Mouse (Mus musculus): ENCODE results near the gene Mff.

The Mff gene

DNA sequence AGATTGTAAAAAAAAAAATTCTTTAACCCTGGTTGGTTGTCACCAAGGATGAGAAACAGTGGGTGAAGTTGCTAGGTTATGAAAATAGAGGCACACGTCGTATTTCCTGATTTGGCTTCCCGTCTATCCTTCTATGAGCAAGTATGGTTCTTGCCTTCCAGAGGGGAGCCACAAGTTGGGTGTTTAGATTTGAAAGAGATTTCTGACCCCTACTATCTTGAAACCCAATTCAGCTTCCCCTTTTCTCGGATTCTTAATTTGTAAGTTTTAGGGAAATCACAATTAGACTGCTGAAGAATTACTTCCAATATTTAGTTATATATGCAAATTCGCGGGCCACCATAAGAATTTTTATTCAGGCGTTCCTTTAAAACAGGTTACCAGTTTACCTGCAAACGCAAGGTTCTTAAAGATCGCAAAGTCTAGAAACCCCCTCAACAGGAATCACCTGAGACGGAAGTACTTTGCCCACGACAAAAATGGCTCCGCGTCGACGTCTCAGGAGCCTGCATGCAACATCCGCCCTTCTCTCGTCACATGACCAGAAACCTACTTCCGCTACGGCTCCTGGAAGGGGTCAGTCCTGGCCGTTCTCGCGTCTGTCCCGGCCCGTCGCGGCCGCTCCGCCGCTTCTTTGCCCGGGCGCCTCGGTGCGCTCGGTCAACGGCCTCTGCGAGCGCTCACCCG, at the start of gene Mff:
Gene Mff, plus strand, starts transcription at position 552 of the 687 bp plus-strand sequence.
- DNase-seq (ENCODE audit: low spot score in 2 of 2) = peak; percentile 90

DNA sequence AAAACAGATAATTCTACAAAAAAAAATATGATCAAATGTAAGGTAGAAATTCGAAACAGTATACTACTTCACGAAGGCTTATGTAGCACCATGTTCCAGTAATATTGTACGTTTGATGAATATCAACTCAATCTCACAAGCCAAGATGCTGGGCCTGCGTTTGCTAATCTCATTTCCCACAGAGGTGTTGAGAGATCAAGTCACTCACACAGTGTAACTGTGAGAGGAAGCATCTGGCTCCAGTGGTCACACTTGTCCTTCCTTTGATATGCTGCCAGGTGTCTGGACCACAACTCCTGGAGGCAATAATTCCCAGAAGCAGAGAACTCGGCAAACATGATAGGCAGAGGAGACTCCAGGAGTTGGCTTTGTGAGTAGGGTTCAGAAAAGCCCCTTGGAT, 38.4 kb upstream of the Mff start:
- no peak for DNase-seq (ENCODE audit: low spot score in 2 of 2)

DNA sequence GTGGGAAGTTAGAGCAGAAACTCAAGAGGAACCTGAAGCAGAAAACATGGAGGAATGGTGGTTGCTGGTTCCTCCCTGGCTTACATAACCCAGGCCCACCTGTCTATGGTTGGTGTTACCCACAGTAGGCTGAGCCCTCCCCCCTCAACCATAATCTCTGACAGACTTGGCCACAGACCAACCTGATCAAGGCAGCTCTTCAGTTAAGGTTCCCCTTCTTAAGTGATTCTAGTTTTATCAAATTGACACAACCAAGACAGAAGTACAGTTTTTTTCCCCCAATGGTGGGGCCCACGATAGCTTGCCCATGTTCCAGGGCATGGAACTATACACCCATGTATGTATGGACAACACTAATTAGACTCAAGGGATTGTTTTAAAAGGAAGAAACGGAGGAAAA, 37.8 kb upstream of the Mff start:
- DNase-seq (ENCODE audit: low spot score in 2 of 2) = no peak

DNA sequence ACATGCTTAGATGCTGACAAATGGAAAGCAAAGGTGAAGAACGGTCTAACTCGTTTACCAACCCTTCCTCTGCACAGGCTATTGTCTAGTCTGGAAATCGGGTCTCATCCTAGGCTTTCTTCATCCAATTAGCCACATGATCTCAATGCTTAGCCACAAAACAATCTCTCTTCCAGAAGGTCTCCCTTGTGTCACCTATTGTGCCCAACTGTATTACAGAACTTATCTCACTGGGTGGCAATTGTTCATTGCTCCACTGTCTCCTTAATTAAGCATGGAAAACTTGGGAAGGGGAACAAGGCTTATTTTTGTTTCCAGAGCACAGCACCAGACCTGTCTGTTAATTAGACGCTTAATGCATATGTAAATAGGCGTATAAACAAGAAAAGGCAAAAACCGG, 36.8 kb upstream of the Mff start:
- DNase-seq (ENCODE audit: low spot score in 2 of 2) = no peak

DNA sequence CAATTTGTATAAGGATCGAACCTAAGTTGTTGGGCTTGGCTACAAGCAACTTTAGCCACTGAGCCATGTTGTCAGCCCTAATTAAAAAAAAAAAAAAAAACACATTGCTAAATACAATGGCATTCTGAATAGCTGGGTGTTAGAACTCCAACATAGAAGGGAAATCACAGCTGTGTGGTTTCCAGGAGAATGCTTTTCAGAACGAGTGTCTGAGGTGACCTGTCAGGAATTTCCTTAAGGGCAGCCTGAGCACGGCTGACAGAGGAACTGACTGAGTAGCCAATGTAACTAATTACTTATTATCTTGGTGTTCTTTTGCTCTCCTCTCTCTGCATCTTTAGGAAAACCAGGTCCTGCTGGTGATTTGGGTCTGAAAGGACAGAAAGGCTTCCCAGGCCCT, 28.8 kb upstream of the Mff start:
- DNase-seq (ENCODE audit: low spot score in 2 of 2) = no peak

DNA sequence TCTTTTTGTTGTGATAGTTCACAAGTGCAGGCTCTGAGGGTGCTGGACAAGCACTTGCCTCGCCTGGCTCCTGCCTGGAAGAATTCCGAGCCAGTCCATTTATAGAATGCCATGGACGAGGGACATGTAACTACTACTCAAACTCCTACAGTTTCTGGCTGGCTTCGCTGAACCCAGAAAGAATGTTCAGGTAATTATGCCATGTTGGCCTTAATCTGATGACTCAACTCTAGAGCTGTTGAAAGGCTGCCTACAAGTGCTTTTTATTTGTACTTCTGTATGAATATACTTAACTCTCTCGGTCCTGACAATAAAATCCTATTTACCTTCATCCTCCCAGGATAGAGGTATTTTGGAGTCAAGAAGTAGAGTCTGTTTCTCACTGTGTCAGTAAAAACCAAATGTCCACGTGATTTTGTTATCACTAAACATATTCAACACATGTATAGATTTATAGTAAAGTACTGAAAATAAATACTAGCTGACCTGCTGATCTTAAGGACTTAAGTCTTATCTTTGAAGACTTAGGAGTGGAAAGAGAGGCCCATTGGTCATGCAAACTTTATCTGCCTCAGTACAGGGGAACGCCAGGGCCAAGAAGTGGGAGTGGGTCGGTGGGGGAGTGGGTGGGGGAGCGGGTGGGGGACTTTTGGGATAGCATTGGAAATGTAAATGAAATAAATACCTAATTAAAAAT, 6.7 kb upstream of the Mff start:
- DNase-seq (ENCODE audit: low spot score in 2 of 2) = no peak

DNA sequence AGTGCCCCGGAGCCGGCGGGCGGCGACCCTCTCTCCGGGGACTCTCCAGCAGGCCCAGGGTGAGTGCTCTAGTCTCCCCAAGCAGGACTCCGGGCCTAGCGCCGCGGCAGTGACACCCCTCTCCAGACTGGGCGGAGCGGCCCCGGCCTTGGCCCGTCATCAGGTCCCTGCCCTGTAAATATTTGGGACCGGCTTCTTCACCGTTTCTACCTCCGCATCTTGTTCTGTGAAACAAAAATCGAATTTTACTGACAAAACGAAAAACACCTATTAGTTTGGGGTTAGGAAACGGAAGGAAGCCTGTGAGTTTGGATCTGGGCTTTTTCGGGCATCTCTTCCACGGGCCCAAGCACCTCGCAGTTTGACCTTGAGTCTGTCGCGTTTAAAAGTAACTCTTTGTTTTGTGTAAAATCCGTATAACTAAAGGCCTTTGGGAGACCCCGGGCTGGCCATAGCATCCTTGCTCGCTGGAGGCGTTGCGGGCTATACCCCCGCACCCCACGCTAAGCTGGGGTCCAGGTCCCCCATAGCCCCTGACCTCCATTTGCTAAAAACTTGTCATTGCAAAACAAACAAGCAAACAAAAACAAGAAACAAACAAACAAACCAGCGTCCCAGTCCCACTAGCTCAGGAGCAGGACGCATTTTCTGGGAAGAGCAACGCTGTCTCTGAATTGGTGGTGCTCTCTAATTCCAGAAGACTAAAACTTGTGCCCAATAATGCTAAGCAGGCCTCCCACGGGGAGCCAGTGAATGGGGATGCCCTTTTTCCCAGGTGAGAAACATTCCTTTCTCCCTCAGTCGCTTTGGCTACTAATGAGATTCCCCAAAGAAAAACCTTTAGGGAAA, 560 bp downstream of the Mff start:
- no peak for DNase-seq (ENCODE audit: low spot score in 2 of 2)

DNA sequence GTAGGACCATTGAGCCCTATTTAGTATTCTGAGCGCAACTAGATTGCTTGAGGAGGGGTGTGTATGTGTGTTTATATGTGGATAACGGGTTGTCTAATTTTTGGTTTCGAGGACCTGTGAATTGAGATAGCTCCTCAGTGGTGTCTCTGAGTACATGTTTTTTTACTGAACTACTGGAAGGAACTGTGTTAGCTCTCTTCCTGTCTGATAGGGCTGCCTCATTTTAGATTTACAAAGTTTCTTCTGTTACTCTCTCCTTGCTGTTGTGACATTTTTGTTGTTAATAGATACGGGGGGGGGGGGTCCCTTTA, 1.1 kb downstream of the Mff start:
- DNase-seq (ENCODE audit: low spot score in 2 of 2) = no peak

DNA sequence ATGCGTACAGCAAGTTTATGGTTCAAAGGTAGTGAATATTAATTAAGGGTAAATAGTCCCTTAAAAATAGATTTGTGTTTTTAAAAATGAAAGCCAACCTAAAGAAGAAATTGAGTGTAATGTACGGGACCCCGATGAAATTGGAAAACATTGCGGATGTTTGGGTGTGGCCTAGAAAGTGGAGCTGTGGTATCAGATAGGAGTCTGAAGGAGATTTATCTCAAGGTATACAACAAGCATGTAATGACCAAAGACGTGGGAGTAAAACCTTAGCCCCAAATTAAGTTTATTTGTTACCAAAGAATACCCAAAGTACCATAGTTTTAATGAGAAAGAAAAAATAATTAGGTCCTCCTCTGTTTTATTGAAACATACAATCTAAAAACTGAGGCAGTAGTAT, 1.8 kb downstream of the Mff start:
- DNase-seq (ENCODE audit: low spot score in 2 of 2) = no peak

DNA sequence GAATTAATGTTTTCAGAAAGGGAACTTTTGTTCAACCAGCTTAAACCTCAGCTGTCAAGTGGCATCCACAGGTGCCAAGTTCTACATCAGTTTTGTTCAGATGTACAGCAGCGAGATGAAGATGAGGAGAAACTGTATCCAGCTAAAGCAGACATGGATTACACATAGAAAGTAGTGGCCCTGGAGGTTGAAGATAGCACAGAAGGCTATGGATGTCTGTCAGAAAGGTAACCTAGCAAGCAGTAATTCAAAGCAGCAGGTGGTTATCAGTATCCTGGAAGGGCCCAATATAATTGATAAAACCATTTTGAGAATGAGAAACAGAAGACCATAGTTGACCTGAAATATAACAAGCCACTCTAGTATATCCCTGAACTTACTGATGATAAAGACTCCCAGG, 8.7 kb downstream of the Mff start:
- no peak for DNase-seq (ENCODE audit: low spot score in 2 of 2)

DNA sequence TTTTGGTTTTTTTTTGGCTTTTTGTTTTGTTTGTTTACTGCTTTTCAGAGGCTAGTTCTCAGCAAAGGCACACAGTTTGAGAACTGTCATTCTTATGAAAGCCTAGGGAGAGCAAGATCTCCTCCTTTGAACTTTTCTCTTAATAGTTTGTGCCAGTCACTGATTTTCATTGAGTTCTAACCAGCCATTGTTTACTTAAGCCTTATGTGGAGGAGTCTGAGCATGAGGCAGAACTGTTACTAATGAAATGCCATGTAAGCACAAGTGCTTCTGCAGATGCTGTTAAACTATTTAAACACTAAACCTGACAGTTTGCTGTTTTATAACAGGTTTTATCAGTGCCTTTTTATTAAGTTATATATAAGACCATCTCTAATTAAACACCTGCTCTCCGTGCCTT, 13.4 kb downstream of the Mff start:
- no peak for DNase-seq (ENCODE audit: low spot score in 2 of 2)

DNA sequence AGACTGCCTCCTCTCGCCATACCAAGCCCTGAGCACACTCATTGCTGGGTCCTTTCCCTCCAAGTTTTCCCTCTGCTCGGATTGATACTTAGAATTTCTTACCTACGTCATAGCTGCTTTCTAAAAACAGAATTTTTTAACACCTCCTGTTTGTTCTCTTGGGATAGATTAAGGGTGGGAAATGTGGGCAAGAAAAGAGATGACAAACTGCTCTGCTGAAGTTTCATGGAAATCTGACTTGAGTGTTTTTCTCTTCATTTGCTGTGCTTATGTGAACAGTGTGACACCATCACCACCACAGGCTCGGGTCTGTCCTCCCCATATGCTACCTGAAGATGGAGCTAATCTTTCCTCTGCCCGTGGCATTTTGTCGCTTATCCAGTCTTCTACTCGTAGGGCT, 16.8 kb downstream of the Mff start:
- no peak for DNase-seq (ENCODE audit: low spot score in 2 of 2)

DNA sequence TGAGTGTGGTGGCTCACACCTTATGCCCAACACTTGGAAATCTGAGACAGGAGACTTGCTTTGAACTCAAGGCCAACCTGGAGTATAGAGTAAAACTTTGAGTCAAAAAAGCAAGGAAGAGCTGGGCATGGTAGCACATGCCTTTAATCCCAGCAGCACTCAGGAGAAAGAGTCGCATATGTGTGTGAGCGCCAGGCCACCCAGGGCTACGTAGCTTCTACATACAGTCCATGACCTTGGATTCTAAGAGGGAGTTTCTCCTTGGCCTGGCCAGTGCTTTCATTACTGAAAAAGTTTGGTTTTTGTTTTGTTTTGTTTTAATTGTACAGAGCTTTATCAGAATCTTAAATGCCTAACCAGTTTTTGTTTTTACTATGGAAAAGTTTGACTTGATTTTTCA, 19.3 kb downstream of the Mff start:
- DNase-seq (ENCODE audit: low spot score in 2 of 2) = no peak

DNA sequence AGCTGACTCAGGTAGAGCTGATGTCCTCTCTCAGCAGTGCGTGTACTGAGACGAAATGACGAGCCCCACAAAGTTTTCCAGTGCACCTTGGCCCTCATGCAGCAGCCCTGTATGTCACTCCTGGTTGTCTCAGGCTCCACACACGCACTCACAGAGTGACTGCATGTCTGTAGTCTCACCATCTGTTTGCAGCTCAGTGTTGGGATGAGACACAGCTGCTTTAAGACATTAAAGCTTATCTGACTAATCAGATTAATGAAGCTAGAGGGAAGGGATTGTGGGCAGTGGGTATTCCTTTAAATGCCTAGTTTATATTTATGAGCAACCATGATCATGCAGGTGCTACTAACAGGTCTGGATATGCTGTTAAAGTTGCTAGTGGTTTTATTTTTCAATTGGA, 21.7 kb downstream of the Mff start:
- no peak for DNase-seq (ENCODE audit: low spot score in 2 of 2)

DNA sequence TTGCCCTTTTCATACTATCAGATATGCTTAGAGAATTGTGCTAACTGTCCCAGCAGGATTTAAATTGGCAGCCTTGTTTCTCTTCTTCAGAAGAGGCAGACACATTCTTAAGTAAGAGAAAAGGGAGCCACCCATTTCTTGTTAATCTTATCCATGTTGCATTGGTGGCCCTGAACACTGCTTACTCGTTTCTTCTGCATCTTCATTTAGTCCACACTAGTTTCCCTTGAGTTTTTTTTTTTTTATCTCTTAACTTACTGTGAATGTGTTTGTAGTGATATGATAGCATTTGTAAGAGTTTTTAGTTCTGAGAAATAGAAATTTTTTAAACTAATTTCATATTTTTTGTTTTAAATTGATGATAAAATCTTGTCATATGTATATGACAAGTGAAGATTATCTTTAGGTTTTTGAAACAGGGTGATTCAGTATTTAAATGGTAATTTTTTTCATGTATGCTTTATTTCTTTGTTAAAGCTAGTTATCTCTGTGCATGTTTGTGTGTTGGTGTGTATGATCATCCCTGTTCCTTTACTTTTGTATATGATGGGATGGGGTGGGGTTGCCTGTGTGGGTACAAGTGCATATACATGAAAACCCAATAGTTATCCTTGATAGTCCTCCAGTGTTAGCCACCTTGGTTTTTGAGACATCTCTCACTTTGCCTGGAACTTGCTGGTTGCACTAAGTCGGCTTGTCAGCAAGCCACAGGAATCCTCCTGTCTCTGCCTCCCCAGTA, 23.2 kb downstream of the Mff start:
- no peak for DNase-seq (ENCODE audit: low spot score in 2 of 2)

DNA sequence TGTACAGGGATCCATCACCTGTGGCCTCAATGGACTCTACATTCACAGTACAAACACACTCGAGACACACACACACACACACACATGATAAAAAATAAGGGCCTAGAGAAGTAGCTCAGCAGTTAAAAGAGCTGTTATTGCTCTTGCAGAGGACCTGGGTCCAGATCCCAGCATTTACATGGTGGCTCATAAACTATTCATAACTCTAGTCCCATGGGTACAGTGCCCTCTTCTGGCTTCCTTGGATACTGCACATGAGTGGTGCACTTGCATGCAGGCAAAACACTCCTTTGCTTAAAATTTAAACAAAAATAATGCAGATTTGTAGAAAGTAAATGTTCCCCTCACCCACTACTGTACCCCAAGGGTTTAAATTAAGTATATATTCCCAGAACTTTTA, 34.8 kb downstream of the Mff start:
- DNase-seq (ENCODE audit: low spot score in 2 of 2) = no peak

DNA sequence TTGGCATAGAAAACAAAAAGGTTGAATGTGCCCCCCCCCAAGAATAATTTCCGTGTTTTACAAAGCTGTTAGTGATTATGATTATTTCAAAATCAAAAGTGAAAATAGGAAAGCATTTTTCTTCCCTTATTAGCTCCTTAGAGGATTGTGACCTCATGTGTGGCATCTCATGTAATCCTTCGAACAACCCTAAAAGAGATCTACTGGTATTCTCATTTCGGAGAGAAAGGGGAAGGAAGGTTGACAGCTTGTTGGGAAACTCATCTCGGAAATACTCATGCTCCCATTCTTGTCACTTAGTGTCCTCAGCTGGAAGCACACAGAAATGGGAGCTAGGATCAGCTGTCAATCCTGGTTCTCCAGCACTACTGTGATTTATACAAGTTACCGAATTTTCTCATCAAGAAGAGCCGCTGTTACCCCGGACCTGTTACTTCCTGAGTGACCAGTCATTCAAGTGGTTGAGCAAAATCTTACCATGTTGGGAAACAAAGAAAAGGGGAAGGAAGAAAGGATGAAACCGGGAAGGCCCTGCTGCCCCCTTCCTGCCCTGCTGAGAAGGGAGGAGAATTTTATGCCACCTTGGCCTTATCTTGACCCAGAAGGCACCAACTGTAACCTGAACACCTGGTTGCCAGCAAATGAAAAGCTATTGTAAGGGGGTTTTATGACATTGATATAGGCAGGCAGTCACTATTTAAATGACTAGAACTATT, 36.9 kb downstream of the Mff start:
- DNase-seq (ENCODE audit: low spot score in 2 of 2) = no peak

DNA sequence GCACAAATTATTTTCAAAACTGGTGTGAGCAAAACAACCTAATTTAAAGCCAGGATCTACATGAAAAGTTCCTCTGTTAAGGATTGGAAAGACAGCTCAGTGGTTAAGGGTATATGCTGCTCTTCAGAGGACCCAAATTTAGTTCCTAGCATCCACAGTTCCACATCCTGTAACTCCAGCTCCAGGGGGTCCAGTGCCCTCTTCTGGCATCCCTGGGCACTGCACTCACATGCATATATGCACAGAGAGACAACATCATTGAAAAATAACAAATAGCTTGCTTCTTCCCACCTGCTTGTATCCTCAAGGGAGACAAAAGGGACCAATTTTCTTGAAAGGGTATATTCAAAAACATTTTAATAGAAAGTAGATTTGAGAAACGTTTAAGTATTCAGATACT, 37.6 kb downstream of the Mff start:
- DNase-seq (ENCODE audit: low spot score in 2 of 2) = no peak

DNA sequence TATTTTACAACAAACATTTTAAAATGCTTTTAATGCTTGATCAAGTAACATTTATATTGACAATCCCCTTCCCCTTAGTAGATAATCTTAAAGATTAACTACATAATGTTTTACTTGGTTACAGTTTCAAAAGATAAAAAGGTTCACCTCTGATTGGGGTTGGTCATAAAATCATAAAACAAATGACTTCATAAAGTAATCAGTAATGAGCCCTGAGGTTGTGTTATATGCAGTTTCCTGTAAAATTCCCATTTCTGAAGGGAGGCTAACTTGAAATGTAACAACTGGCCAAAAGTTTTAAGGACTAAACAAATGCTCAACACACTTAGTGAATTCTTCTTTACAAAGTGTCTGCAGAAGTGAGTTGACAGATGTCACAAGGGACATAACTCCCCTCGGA, 41.5 kb downstream of the Mff start:
- no peak for DNase-seq (ENCODE audit: low spot score in 2 of 2)

DNA sequence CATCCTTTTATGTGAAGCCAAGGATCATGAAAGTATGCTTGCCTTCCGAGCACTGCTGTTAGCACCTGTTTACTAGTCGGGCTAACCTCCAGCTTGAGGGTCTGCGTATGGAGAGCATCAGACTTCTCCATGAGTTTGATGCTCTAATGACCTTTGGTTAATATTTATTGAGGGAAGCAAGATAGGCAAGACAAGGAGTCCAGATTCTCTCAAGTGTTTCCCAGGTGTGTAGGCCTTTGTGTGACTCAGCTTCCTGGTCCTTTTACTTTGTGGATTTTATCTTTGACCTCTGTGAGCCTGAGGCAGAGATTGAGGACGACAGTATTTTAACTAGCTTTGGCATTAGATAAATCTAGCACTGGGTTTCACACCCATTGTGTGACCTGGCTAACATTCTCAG, 42.0 kb downstream of the Mff start:
- no peak for DNase-seq (ENCODE audit: low spot score in 2 of 2)

DNA sequence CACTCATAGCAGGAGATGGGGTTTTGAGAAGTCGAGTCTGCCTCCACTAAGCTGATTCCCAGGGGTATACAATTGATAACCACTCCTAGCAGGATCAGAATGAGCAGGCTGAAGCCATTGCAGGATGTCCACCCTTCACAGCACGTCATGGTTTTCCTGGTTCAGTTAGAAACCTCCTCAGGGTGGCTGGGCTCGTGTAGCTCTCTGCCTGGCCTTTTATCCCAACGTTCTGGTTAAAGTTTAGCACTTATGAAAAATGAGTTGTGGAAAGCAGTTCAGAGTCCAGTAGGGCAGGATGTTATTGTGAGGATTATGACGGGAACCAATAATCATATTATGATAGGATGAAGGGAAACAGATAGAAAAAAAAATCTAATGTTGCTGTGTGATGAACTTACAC, 43.6 kb downstream of the Mff start, which contains the start of gene Tm4sf20:
Gene Tm4sf20, minus strand, starts transcription at position 193 of the 400 bp plus-strand sequence.
- DNase-seq (ENCODE audit: low spot score in 2 of 2) = no peak
